Mouse (Mus musculus): ENCODE data around the gene Barhl2.

GRCm38 (mm10) chr5:106457986-106458476 is at the start of gene Barhl2:
- no peak for TF ChIP-seq CTCF (IDR thresholded peaks at IDR 0.05; ENCODE audit: borderline replicate concordance, insufficient read depth, low read depth, low read length)
- TF ChIP-seq POLR2A (IDR thresholded peaks at IDR 0.05; ENCODE audit: borderline replicate concordance, insufficient read depth, low read length), result no peak; the same call in 1 of the 2 replicates

Measured in cerebellum, adult 2 months (tissue).